Mouse (Mus musculus) layer of hippocampus, adult 9-10 months (tissue): ENCODE results near the gene Fam169a.

ENCODE experiments used
- DNase-seq: peaks from one replicate; pipeline ENCODE4 v3.0.0; 2022; ENCODE audit warnings: low spot score

Fam169a gene

DNA sequence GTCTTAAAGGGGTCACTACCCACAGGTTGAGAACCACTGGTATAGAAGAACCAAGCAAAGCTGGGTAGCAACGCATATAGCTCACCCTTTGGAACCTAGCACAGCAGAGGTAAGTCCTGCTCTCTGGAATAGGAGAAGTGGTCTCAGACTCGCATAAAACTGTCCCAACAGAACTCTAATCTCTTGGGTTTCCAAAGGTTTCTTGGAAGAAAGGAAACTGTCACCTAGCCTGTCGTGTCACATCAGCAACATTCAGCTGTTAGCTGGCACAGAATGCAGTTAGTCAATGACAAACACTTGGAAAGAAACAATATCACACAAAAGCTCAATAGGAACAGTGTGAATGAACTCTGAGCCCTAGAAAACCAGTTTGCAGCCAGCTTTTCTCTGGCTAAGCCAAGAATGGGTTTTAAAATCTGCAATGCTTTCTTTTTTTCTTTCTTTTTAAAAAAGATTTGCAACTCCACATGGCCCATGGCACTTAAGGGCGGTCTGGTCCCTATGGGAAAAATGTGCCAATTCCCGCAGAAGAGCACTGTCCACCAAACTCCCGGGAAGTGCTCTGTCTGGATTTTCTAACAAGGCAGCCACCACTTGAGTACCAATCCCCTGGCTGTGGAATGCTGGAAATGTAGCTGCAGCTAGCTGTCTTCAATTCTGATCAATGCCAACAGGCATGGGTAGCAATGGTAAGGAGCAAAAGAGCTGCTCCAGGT, 113.2 kb downstream of the Fam169a start:
- DNase-seq, result no peak
